Mouse (Mus musculus) cerebellum, adult 9-11 months (tissue): ENCODE results near the gene Nxf1.
A peak's percentile ranks its signal among the peaks of the same experiment; 100 is the strongest.

ENCODE experiments used
- DNase-seq: peaks from one replicate; pipeline ENCODE4 v3.0.0; 2022

Nxf1 gene

DNA sequence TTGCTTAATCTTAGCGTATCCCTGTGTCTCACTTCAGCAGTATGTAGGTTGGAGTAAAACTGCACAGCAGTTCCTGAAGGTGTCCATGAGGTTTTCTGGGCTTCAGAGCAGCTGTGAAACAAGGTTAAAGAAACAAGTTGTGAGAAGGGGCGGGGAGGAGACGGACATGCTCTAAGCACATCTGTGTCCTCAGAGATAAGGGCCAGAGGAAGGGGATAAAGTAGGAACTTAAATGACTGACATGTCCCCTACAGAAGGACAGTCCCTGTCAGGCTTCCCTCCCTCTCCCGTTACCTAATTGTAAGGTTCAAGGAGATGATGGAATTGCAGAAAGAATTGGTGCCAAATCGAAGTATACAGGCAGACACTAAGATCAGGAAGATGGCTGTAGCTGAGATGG lies 16.1 kb downstream of the Nxf1 start:
- DNase-seq: no peak

DNA sequence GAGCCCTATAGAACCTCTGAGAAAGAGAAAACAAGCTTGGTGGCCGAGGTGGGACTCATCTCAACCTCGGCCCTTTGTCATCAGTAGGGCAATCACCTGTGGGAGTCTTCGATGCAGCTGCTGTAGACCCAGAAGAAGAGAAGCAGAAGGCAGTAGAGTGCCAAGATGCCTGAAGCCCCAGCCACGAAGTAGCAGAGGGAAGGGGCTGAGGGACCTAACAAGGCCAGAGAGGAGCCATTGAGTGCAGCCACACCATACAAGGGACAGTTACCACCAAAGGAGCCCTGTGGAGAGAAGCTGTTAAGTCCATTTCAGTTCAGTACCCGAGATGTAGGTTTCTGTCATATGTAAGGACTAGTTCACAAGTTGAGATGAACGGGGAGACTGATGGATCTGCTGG lies 16.5 kb downstream of the Nxf1 start:
- DNase-seq: peak; percentile 38

DNA sequence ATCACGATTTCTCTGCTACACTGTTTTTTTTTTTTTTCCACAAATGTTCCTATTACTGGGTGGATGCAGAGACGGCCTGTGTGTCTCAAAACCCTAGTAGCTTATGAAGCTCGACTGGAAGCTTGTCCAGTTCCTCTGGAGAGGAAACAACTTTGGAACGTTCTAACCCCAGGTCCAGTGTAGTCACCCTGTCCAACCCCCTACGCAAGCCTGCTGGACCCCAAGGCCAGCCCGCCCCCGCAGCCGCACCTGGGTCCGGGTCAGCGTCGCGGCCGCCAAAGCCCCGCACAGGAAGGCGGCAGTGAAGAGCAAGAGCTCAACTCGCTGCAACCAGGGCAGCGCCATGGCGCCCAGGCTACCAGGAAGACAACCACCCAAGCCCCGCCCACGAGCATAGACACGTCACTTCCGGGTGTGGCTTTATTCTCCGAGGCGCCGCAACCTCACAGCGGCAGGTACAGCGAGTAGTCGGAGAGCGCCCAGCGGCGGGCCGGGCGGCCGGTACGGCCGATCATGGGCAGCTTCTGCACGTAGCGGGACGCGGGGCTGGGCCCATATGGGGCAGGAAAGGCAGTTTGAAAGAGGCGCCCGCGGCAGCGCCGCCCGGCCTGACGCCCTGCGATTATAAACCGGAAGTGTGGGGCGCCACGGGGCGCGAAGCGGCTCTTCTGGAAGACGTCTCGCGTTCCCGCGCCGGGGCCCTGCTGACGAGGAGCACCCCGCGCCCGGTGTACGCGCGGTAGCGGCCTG lies 17.4 kb downstream of the Nxf1 start, which contains the start of gene Tmem179b:
Tmem179b (minus strand) TSS at position 382 of the 750 bp plus-strand sequence.
- DNase-seq: peak; percentile 96

DNA sequence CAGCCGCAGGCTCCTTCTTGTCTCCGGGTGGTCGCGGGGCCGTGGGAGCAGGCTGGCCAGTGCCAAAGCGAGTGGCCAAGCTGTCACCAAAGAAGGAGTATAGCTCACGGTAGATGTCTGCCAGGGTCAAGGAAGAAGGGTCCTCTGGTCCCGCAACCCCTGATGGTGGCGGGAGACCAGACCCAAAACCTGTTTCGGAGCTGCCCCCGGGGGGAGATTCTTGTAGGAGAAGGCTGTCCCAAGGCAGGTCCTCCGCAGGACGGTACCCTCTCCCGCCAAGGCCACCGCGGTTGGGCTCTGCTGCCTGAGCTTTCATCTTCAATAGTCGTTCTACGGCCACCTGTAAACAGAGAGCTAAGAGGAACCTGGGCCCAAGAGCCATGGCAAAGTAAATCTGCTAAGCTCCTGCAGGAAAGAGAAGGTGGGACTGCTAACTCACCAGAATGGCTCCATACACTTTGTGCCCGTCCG lies 18.1 kb downstream of the Nxf1 start:
- DNase-seq: no peak

DNA sequence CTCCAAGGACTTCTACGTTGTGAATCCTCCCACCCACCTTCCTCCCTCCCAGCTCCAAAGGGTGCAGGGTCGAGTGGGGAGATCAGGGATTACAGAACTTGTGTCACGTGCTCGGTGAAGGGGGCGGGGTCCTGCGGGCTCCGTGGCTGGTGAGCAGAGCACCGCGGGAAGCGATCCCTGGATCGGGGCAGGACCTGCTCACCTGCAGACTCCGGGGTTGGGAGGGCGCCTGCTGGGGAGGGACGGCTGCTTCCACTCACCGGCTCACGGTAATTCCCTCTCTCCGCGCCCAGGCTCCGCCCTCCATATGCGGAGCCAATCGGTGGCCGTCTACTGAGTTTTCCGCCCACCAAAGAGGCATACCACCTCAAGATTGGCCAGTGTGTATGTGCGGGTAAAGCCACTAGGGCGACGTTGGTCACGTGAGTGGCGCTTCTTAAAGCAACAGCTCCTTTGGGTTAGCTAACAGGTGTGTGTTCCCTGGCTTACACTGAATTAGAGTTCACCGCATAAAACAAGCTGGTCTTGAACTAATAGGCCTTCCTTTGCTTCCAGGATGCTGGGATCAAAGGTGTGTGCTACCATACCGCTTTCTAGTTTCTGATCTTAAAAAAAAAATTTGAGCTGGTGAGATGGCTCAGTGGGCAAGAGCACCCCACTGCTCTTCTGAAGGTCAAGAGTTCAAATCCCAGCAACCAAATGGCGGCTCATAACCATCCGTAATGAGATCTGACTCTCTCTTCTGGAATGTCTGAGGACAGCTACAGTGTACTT lies 29.3 kb downstream of the Nxf1 start, which contains the start of gene Taf6l:
Taf6l (minus strand) TSS at position 410 of the 774 bp plus-strand sequence.
- peak; percentile 95 for DNase-seq

DNA sequence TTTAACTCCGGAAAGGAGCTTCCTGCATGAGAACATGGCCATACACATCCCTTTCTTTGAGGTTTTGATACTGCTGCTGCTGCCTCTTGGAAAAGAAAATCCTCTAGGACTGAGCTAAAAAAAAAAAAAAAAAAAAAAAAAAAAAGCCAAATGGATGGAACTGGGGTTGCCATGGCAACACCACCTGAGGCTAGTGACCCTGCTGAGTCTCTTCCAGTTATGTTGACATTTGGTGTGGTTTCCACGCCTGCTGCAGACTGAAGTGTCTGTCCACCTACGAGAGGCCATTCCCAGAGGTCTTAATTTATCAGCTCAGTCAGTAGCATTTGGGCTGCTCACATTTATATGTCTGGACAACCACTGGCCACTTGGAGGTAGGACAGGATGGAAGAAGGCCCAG lies 31.6 kb downstream of the Nxf1 start:
- no peak for DNase-seq

DNA sequence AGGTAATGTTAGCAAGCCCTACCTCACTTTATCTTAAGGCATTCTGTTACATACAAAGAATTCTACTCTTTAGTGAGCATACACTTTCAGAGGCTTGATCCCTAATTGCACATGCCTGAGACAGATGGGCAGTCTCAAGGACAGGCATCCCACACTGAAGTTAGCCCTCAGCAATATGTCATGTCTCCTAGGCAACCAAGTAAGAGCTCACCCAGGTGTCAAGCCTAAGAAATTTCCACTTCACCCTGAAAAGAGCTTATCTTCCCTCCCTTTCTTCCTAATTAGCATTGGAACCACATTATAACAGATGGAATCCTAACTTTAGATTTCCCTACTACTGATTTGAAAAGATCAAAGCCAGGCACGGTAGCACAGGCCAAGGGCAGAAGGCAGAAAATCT lies 32.3 kb downstream of the Nxf1 start:
- DNase-seq: no peak

DNA sequence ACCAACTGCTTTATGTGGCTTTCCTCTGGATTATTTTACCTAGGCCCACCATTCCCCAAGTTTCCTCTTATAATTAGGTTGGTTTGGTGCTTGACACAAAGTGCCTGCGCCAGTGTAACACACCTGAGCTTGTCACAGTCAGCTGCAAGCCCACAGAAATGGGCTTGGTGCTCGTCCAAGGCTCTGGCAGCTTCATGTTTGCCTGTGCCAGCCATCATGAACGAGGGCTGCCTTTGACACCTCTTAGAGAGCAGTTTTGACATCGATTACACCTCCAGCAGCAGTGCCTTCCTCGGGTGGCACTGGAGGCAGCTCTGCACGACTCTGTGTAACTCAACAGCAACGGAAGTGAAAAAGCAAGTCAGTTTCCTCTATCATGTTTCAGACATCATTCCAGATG lies 33.3 kb downstream of the Nxf1 start:
- no peak for DNase-seq

DNA sequence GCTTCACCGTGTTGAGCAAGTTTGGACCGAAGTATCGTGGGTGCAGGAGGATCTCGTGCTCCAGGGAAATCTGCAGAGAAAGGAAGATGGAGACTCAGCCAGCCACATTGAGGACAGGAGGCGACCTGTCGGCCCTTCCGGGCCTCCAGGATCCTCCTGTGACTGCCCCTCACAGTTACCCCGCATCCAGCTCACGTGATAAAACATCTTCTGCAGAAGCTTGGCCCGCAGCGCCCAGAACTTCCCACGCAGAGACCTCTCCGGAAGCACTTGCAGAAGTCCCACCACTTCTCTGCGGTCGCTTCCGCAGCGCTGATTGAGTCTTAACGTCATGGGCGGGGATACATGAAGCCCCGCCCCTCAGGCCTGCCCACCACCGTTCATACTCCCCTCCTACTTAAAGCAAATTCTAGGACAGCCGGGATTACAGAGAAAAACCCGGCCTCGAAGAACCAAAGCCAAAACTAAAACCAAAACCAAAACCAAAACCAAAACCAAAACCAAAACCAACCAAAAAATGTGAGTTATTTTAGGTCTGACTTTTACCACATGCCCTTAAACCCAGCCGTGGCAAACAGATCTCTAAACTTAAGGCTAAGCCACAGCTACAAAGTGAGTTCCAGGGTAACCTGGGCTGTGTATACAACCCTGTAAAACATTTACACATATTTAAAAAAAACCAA lies 41.5 kb downstream of the Nxf1 start, which contains the start of gene Polr2g:
Polr2g (minus strand) TSS at position 314 of the 683 bp plus-strand sequence.
- peak; percentile 92 for DNase-seq

DNA sequence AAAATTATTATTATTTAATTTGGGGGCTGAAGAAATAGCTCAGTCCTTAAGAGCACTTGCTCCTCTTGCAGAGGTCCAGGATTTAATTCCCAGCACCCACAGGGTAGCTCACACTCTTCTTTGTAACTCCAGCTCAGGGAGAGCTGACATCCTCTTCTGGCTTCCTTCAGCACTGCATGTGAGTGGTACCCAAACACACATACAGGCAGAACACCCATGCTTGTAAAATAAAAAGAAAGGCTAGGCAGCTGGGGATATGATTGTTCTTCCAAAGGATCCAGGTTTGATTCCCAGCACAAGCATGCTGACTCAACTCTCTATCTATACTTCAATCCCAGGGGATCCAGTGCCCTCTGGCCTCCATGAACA lies 42.1 kb downstream of the Nxf1 start:
- DNase-seq: no peak

DNA sequence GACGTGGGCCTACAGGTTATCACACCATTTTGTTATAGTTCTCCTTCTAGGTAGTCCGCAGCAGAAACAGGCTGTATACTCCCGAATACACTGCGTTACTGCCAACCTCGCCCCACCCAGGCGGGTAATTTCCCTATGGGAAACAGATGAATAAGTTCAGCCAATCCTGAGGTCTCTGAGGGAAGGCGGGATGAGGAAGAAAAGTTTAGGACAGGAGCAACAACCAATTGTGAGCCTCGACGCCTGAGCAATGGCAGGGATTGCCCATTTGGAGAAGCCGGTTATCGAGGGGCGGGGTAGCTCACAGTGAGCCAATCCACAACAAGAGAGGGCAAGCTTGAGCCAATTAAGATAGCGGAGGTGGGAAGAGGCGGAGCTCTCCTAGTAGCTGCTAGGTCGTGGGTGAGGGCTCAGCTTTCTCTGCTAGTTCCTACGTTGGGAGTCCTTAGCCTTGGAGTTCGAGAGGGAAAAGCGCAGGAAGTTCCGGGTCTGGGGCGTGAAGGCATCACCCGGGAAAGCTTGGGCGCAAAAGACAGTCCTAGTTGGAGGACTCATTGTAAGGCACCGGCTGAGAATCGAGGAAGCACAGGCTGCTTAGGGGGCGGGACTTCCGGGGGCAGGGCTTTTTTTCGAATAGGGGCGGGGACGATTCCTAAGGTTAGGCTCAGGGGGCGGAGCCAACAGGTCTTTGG lies 45.4 kb downstream of the Nxf1 start, which contains the start of gene Zbtb3:
Zbtb3 (plus strand) TSS at position 426 of the 692 bp plus-strand sequence.
- peak; percentile 98 for DNase-seq

DNA sequence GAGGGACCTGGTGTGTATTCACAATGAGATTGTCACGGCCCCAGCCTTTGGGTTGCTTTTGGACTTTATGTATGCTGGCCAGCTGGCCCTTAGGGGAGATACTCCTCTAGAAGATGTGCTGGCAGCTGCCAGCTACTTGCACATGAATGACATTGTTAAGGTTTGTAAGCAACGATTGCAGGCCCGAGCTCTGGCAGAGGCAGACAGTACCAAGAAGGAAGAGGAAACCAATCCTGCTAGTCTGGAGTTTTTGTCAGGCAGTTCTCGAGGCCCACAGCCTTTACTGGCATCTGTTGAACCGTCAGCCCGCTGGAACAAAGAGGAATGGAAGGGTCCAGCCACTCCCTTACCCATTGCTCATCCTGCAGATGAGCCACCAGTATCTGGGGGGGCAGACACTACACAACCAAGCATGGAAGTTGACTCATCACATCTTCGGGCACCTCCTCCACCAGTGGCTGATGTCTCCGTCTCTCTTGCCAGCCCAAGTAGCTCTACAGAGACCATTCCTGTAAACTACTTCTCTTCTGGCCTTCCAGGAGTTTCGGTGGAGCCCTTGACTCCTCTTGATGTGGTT lies 46.4 kb downstream of the Nxf1 start:
- DNase-seq: no peak

DNA sequence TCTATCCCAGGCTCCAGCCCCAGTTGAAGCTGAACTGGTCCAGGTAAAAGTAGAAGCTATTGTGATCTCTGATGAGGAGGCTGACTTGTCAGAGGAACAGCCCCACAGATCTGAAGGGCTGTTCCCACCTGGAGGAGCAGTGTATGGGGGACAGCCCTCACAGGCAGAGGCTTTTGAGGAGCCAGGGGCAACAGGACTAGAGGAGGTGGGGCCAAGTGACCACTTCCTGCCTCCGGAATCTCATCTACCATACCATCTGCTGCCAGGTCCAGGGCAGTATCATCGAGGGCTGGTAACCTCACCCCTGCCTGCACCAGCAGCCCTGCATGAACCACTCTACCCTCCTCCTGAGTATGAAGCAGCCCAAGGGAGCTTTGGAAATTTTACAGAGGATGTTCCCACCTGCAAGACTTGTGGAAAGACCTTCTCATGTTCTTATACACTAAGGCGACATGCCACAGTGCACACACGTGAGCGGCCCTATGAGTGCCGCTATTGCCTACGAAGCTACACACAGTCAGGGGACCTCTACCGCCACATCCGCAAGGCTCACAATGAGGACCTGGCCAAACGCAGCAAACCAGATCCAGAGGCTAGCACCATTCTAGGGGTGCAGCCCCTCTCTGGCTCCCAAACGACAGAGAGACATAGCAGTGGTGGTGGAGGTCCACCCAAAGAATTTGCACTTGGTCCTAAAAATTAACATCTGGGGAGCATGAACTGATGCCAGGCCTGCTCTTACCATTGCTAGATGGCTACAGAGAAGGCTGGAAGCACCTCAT lies 47.2 kb downstream of the Nxf1 start:
- no peak for DNase-seq

DNA sequence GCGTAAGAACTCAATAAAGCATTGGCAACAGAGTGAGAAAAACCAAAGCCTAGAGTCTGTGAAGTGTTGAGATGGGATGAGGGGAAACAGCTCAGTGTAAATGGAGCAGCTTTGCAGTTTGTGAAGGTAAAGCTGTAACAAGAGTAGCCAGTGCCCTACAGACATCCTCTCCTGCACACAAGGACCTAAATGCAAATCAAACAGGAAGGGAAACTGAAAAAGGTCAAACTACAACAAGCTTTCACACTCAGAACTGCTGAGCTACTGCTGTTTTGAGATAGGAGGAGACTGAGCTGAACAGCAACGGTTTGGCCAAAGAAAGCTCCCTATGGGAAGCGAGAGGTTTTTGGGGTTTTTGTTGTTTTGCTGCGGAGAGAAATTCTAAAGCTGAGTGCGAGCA lies 49.9 kb downstream of the Nxf1 start:
- no peak for DNase-seq

DNA sequence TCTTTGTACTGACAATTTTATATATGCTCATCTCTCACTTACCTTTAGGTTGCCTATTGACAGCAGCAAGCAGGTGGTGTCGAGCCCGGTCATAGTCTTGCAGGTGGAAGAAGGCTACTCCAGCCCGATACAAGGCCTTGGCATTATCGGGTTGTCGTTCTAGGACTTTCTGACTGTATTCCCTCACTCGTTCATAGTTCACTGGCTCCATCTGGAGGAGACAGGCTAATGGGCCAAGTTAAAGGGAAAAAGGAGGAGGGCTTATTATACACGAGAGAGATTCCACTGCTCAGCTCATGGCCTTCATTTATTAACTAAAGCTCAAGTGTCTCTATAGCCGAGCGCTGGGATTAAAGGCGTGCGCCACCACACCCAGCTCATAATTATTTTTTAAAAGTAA lies 58.9 kb downstream of the Nxf1 start:
- DNase-seq: no peak

DNA sequence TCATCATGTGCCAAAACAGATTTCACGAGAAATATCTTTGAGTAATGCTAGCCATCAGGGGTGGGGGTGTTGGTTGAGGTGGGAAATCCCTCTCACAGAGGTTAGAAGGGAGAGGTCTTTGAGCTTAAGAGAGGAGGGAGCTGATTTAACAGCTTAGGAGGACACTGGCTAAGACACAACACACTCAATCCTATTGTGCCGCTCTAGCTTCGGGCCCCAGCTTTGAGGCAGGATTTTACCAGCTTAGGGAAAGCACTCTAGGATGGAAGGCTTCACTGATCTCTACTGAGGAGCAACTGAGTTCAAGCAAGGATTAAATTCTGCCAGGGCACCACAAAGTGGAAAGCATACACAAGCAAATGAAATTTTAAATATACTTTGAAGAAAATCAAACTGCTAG lies 60.1 kb downstream of the Nxf1 start:
- DNase-seq: no peak

DNA sequence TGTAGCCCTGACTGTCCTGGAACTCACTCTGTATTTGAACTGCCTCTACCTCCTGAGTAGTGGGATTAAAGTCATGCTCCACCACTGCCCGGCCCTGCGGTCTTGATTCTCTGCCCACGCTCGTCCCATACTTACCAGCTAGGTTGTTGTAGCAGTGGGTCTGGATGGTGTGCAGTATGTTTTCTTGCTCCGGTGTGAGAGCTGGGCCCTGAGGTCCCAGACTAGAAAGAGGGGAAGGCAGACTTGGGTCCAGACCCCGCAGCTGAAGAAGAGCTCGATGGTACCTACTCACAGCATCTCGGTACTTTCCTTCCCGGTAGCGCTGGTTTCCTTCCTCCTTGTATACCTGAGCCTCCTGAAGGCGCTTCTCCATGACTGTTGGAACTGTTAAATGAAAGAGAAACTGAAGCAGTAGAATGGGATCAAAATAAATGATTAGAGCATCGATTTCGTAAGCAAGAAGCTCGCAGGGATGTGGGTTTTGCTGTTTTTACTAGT lies 61.5 kb downstream of the Nxf1 start:
- DNase-seq: peak; percentile 49

DNA sequence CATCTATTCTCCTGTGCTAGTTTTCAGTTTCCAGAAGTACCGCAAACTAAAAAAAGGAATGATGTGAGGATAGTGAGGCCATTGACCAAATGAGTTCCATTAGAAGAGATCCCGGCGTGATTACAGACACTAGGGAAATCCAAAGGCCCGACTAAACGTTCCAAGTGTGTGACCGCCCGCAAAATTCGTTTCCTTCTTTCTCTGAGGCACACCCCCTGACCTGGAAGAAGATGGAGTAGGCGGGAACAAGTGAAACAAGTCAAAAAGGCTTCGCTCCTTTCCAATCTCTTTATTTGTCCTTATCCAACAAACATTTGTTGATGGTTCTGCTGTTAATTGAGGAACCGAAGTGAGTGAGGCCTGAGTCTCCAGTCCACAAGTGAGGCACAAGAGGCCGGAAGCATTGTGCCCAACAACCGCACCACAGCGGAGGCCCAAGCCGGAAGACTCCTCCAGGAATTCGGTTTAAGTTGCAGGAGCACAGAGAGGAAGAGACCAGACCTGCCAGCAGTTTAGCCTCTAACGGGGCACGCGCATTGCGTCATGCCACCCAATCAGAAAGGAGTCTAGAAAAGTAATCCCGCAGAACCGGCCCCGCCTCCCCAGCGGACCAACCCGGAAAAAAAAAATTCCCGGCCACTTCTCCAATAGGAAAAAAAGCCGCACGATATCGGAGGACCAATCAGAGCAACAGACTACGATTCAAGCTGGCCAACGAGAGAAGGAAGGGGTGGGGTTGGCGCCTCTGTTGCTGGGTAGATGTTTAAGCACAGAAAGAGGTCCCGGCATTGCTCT lies 62.1 kb downstream of the Nxf1 start, which contains the start of gene Ttc9c:
Ttc9c (minus strand) TSS at position 533 of the 795 bp plus-strand sequence.
- peak; percentile 99 for DNase-seq

DNA sequence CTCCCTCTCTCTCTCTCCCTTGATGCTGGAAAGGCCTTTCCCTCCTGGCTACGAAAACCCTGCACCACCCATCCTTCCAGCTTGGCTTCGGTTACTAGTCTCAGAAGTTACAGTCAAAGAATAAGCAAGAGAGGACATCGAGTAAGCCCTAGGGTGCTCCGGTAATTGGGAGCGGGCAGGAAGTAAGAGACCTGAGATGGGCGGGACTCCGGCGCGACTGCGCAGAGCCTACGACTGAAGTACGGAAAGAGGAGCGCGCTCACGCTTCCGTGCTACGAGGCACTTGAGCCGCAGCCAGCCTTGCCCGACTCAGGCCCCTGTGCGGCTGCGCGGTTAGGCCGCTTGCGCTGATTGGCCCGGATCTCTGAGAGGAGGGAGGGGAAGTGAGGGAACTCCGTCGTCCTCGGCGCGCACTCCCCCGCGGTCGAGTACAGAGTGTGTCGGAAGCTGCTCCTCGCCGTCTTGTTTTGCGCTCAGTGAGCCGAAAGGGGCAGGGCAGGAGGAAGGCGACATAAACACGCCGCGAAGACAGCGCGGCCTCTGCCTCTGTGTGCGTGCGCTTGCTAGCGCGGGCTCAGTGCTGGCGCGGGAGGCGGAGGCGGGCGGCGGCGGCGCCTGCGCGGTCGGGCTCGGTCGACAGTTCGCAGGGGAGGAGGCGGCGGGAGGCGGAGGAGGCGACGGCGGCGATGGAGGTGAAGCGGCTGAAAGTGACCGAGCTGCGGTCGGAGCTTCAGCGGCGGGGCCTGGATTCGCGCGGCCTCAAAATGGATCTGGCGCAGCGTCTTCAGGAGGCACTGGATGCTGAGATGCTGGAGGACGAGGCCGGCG lies 62.9 kb downstream of the Nxf1 start, which contains the start of gene Hnrnpul2:
Hnrnpul2 (plus strand) TSS at position 415 of the 828 bp plus-strand sequence.
- peak; percentile 99 for DNase-seq
